Mouse (Mus musculus) myocyte (in vitro differentiated cells): ENCODE measurements around the gene Iqsec3. TPM values are rescaled to one million over a fixed set of nuclear protein-coding genes. Genes with fewer than 3 reads are reported as not detected.

Experiments used
- H3K27me3 ChIP-seq: one replicate; pipeline ENCODE4 v1.6.1; 2011; ENCODE audit not compliant: control insufficient read depth, insufficient read depth, insufficient read length
- H3K36me3 ChIP-seq: one replicate; pipeline ENCODE4 v1.6.1; 2011; ENCODE audit not compliant: control insufficient read depth, insufficient read depth
- H3K4me2 ChIP-seq: one replicate; pipeline ENCODE4 v1.6.1; 2011; ENCODE audit warnings: low read depth, control low read depth
- H3K4me3 ChIP-seq: one replicate; pipeline ENCODE4 v1.5.1; 2011; ENCODE audit warnings: mild to moderate bottlenecking, control low read depth, moderate library complexity
- H3K79me2 ChIP-seq: one replicate; pipeline ENCODE4 v1.6.1; 2011; ENCODE audit not compliant: control insufficient read depth, insufficient read depth
- H3ac ChIP-seq: one replicate; pipeline ENCODE4 v1.6.1; 2011; ENCODE audit not compliant: control insufficient read depth, insufficient read length
- CEBPB ChIP-seq: IDR thresholded peaks from 2 replicates; pipeline ENCODE4 v1.6.1; 2011; ENCODE audit warnings: mild to moderate bottlenecking, moderate library complexity; ENCODE audit not compliant: poor library complexity, insufficient read depth, severe bottlenecking
- E2F4 ChIP-seq: IDR thresholded peaks from one replicate; pipeline ENCODE4 v1.6.1; 2011; ENCODE audit warnings: mild to moderate bottlenecking, control low read depth, moderate library complexity; ENCODE audit not compliant: insufficient read depth
- MAX ChIP-seq: IDR thresholded peaks from one replicate; pipeline ENCODE4 v1.6.1; 2011; ENCODE audit warnings: low read depth, mild to moderate bottlenecking, control low read depth
- MYOD1 ChIP-seq, 3 experiments: IDR thresholded peaks; one replicate each; pipeline ENCODE4 v1.6.1; 2011; ENCODE audit warnings: control low read depth in 2 of 3, low read depth in 2 of 3, mild to moderate bottlenecking in 2 of 3, moderate library complexity in 1 of 3; ENCODE audit not compliant: insufficient read length in 2 of 3, control insufficient read depth in 1 of 3
- MYOG ChIP-seq, 3 experiments: IDR thresholded peaks; one replicate each; pipeline ENCODE4 v1.6.1; 2011; ENCODE audit warnings: control low read depth in 2 of 3, low read depth in 2 of 3, mild to moderate bottlenecking in 2 of 3; ENCODE audit not compliant: insufficient read length in 2 of 3, control insufficient read depth in 1 of 3, insufficient read depth in 1 of 3
- POLR2A ChIP-seq: IDR thresholded peaks from one replicate; pipeline ENCODE4 v1.6.1; 2011; ENCODE audit warnings: low read depth, mild to moderate bottlenecking, control low read depth, moderate library complexity; ENCODE audit not compliant: insufficient read length
- POLR2AphosphoS2 ChIP-seq: IDR thresholded peaks from one replicate; pipeline ENCODE4 v1.6.1; 2011; ENCODE audit warnings: low read depth, control low read depth; ENCODE audit not compliant: insufficient read length
- REST ChIP-seq: IDR thresholded peaks from one replicate; pipeline ENCODE4 v1.6.1; 2011; ENCODE audit warnings: mild to moderate bottlenecking, control low read depth, moderate library complexity; ENCODE audit not compliant: insufficient read depth, insufficient read length
- SRF ChIP-seq: IDR thresholded peaks from one replicate; pipeline ENCODE4 v1.6.1; 2011; ENCODE audit warnings: low read depth; ENCODE audit not compliant: control insufficient read depth, insufficient read length
- TCF12 ChIP-seq: IDR thresholded peaks from one replicate; pipeline ENCODE4 v1.6.1; 2011; ENCODE audit warnings: mild to moderate bottlenecking, control low read depth; ENCODE audit not compliant: poor library complexity, insufficient read depth, severe bottlenecking
- TCF3 ChIP-seq: IDR thresholded peaks from one replicate; pipeline ENCODE4 v1.6.1; 2011; ENCODE audit warnings: low read depth, control low read depth; ENCODE audit not compliant: insufficient read length
- USF1 ChIP-seq: IDR thresholded peaks from one replicate; pipeline ENCODE4 v1.6.1; 2011; ENCODE audit warnings: low read depth, mild to moderate bottlenecking, control low read depth, moderate library complexity
- polyA plus RNA-seq: library from polyadenylated mRNA; unstranded; fragments of >200 nt; fragmentation: generic; extraction: Trizol; gene quantifications from one replicate; pipeline ENCODE4 v1.2.1, GENCODE M21; 2012; ENCODE audit warnings: missing spikeins

Gene Iqsec3
- polyA plus RNA-seq, 1 experiment, result 0.25 TPM

DNA sequence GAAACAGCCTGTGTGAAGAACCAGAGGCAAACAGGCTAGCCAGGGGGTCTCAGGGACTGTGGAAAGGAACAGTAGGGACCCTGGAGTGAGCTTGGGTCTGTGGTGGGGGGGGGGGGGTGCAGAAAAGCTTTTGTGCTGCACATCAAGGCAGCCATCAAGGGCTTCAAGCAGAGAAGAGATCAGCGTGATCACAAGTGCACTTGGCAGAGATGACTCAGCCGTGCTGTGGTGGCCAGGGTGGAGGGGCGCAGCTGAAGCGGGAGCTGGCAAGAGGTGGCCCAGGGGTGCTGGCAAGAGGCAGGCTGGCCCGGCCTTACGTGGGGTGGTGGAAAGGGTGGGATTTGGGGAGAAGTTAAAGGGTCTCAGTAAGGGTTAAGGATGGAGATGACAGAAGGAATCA is 48.6 kb downstream of the Iqsec3 start:
- no peak overlapping the region for H3ac ChIP-seq
- no peak overlapping the region for H3K4me2 ChIP-seq
- no peaks in the 10 kb centered on the region for H3K36me3 ChIP-seq
- H3K79me2 ChIP-seq, result no peaks in the 10 kb centered on the region
- TF ChIP-seq MAX (no peak), REST (no peak), POLR2AphosphoS2 (no peak), CEBPB (no peak), E2F4 (no peak), POLR2A (no peak), TCF3 (no peak), TCF12 (no peak), SRF (no peak), MYOD1 (IDR thresholded peaks at IDR 0.05; ENCODE audit: control insufficient read depth in 1 of 3, insufficient read length in 2 of 3, low read depth in 2 of 3) (no peak)
- H3K27me3 ChIP-seq, result no peaks in the 10 kb centered on the region
- no peak overlapping the region for H3K4me3 ChIP-seq

DNA sequence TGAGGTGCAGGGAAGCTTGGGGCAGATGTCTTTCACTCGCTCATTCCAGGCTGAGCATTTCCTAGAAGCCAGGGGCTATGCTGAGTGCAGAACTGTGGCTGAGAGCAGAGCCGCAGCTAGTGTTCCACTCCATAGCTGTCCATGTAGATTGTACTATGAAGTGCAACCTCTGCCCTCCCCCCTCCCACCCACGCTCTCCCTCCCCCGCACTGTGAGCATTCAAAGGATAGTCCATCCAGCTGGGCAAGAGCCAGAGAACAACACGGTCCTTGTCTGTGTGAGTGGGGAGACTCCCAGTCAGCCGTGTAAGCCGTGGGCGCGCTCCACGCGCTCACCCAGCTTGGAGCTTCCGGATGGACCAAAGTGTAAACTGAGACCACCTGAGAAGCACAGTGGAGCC is 49.1 kb downstream of the Iqsec3 start:
- no peak overlapping the region for H3K4me2 ChIP-seq
- no peaks in the 10 kb centered on the region for H3K79me2 ChIP-seq
- no peaks in the 10 kb centered on the region for H3K27me3 ChIP-seq
- no peaks in the 10 kb centered on the region for H3K36me3 ChIP-seq
- TF ChIP-seq TCF12 (no peak), SRF (no peak), MAX (no peak), USF1 (no peak), POLR2A (no peak), TCF3 (no peak), E2F4 (no peak), REST (no peak), CEBPB (no peak), POLR2AphosphoS2 (no peak), MYOD1 (IDR thresholded peaks at IDR 0.05; ENCODE audit: control insufficient read depth in 1 of 3, insufficient read length in 2 of 3, low read depth in 2 of 3) (no peak), MYOG (IDR thresholded peaks at IDR 0.05; ENCODE audit: control insufficient read depth in 1 of 3, insufficient read depth in 1 of 3, insufficient read length in 2 of 3, low read depth in 2 of 3) (no peak)
- H3K4me3 ChIP-seq, result no peak overlapping the region
- no peak overlapping the region for H3ac ChIP-seq

DNA sequence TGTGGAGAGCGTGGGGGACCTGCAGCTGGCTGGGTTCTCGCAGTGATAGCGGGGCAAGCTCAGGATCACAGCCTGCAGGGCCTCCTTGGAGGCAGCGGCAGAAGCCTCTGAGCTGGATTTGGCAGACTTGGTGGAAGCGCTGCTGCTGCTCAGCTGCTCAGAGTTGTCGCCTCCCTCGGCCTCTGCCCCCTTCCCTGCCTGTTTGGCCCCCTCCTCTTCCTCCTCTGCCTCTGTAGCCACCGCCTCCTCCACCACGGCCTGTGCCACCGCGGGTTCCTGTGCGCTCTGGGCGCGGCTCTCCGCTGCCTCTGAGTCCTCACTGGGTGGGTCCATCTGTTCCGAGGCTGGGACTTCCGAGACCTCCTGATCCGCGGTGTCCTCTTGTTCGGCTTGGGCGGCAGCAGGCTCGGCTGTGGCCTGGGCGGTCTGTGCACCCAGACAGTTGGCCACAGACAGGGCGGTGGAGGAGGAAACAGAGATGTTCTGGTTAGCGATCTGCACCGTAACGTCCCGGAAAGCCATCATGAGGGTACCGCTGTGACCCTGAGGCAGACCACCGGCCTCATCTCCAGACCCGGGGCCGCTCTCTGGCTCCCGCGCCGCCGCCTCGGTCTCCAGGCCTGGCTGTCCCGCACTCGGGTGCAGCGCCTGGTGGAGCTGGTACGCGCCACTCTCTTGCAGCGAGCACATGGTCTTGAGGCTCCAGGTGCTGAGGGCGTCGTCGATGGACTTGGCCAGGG is 60.8 kb downstream of the Iqsec3 start:
- H3K27me3 ChIP-seq, result no peaks in the 10 kb centered on the region
- no peak for TF ChIP-seq POLR2A
- no peak for TF ChIP-seq TCF3
- no peak for TF ChIP-seq SRF
- TF ChIP-seq USF1, result no peak
- no peak for TF ChIP-seq REST
- TF ChIP-seq TCF12, result no peak
- no peak for TF ChIP-seq E2F4
- TF ChIP-seq CEBPB, result no peak
- no peak for TF ChIP-seq MYOG (IDR thresholded peaks at IDR 0.05; ENCODE audit: control insufficient read depth in 1 of 3, insufficient read depth in 1 of 3, insufficient read length in 2 of 3, low read depth in 2 of 3)
- no peak for TF ChIP-seq POLR2AphosphoS2
- no peak for TF ChIP-seq MYOD1 (IDR thresholded peaks at IDR 0.05; ENCODE audit: control insufficient read depth in 1 of 3, insufficient read length in 2 of 3, low read depth in 2 of 3)
- TF ChIP-seq MAX, result no peak

DNA sequence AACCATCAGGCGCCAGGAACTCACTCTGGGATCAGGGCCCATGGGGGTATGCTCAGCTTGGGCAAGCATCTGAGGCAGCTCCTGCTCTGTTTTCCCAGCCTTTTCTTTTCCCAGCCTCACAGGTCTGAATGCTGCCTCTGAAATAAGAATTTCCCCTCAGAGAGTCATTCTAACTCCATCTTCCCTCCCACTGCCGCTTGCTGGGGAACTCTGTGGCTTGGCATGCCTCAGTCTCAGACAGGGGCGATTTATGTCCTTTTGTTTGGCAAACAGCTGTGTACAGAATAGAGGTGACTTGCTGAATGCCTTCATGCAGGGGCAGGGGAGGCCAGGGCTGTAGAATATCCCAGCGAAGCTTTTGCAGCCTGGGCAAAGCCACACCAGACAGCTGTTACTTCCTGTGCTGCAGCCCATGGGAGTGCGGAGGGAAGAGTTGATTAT is 65.9 kb downstream of the Iqsec3 start:
- Histone ChIP-seq H3K27me3 (no peaks in the 10 kb centered on the region), H3K4me3 (no peak overlapping the region), H3K79me2 (no peaks in the 10 kb centered on the region), H3K4me2 (no peak overlapping the region), H3K36me3 (no peaks in the 10 kb centered on the region), H3ac (no peak overlapping the region)
- no peak for TF ChIP-seq E2F4
- no peak for TF ChIP-seq POLR2A
- TF ChIP-seq TCF3, result no peak
- no peak for TF ChIP-seq MYOG (IDR thresholded peaks at IDR 0.05; ENCODE audit: control insufficient read depth in 1 of 3, insufficient read depth in 1 of 3, insufficient read length in 2 of 3, low read depth in 2 of 3)
- no peak for TF ChIP-seq SRF
- TF ChIP-seq USF1, result no peak
- no peak for TF ChIP-seq POLR2AphosphoS2
- no peak for TF ChIP-seq REST
- no peak for TF ChIP-seq MYOD1 (IDR thresholded peaks at IDR 0.05; ENCODE audit: control insufficient read depth in 1 of 3, insufficient read length in 2 of 3, low read depth in 2 of 3)
- no peak for TF ChIP-seq MAX
- no peak for TF ChIP-seq CEBPB
- no peak for TF ChIP-seq TCF12

More for the DNA sequence above, 60.8 kb downstream of the Iqsec3 start:
- no peak overlapping the region for H3ac ChIP-seq
- no peaks in the 10 kb centered on the region for H3K79me2 ChIP-seq
- H3K4me2 ChIP-seq, result no peak overlapping the region
- no peaks in the 10 kb centered on the region for H3K36me3 ChIP-seq
- no peak overlapping the region for H3K4me3 ChIP-seq
